Mouse (Mus musculus): ENCODE data around the gene Prkcq. TPM values are rescaled to one million over a fixed set of nuclear protein-coding genes. Genes with fewer than 3 reads are reported as not detected.

The Prkcq gene
- total RNA-seq, 2 experiments from 2014 or later = 48.8 to 53.9 TPM

- DNase-seq = no peak
Measured at GRCm38 (mm10) chr2:11219262-11219661, 47.4 kb downstream of the Prkcq start.

DNA sequence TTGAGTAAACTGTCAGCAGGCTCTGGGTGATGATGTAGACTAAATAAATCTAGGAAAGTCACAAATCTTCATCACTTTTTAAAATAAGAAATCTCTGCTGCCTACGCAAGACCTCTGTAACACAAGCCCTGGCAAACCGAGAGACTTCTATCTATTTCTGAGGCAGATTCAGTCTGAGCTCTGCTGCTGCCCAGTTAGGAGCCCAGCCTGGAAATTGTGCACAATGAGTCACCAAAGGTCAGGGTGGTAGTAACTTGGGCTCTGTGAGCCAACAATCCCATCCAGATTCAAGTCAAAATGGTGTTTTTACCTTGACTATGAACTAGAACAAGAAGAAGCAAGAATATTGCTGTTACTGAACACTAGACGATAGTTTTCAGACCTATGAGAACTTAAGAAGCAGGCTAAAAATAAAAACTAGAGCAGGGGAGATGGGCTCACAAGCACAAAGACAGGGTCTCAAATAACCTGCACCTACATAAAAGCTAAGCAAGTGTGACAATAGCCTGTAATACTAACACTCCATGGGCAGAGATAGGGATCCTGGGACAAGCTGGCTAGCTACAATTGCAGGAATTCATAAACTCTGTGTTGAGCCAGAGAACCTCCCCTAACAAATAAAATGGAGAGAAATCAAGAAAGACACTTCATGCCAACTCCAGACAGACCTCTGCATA, 53.0 kb downstream of the Prkcq start:
- DNase-seq = no peak

- no peak for DNase-seq
Measured at GRCm38 (mm10) chr2:11225485-11225876, 53.6 kb downstream of the Prkcq start.

- DNase-seq = no peak
Measured at GRCm38 (mm10) chr2:11226555-11226954, 54.6 kb downstream of the Prkcq start.

DNA sequence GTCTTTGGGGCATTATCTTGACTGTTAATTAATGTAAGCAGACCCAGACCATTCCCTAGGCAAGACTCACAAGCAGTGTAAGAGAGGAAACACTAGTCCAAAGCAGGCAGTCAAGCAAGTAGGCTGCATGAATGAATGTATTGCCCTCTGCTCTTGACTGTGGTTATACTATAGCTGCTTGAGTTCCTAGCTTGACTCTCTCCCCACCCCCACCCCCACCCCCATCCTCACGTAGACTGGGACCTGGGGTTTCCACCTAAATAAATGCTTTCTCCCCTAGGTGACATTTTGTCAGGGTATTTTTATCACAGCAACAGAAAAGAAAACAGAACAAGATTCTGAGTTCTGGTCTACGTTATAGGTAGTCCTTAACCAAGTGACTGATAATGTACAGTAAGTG, 57.2 kb downstream of the Prkcq start:
- no peak for DNase-seq

GRCm38 (mm10) chr2:11231118-11231517, 59.2 kb downstream of the Prkcq start:
- no peak for DNase-seq

DNA sequence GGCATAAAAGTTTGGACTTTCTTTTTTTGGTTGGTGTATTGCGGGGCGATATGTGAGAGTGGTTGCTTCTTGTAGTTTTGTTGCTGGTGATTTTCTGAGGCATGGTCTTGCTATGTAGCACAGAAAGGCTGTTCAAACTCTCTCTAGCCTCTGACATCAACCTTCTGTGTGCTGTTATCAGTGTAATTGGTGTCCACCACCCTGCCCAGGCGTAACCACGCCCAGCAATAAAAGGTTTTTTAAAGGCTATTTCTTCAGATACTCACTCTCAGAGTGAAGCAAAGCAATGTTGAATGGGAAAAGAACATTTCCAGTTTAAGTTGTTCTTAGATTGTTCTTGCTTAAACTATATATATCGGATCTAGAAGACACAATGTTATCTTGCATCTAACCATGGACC, 60.1 kb downstream of the Prkcq start:
- no peak for DNase-seq

DNA sequence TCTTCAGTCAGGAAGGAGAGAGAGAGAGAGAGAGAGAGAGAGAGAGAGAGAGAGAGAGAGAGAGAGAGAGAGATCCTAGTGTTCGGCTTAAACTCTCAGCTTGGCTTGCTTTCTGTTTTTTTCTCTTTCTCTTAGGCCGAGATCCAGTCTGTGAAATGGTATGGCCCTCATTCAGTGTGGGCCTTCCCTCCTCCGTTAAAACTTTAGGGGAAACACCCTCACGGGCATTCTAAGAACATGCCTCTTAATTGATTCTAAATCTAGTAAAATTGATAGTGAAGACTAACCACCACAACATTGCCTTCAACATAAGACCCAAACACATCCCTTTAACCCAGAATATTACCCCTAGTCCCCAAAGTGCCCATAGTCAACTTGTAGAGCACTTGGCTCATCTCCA, 66.3 kb downstream of the Prkcq start:
- no peak for DNase-seq

- DNase-seq = no peak
Measured at GRCm38 (mm10) chr2:11239523-11239922, 67.6 kb downstream of the Prkcq start.

DNA sequence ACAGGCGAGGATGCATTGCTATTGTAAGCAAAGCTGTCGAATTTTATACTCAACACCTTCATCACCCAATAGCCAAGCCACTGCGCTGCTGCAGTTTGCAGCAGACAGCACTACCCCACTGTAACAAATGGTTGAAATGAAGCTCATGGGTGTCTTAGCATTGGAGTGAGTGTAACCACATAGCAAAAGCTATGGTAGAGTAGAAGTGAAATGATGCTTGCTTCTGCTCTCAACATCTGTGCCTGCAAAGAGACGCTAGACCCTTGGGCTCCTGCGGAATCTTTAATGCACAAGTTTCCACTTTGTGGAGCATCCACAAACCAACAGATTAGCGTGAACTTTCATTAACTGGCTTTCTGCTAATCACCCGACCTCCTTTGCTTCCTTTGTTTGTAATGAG, 74.0 kb downstream of the Prkcq start:
- DNase-seq = no peak

DNA sequence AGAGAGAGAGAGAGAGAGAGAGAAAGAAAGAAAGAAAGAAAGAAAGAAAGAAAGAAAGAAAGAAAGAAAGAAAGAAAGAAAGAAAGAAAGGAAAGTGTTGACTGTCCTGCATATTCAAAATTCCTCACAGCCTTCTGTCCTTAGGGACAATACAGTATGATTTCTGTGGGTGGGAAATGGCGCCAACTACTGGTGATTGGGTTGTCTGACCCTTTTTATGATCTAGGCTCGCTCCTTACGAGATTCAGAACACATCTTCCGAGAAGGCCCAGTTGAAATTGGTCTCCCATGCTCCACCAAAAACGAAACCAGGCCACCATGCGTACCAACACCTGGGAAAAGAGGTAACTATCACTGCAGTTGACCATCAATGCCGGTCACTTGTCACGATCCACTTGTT, 82.0 kb downstream of the Prkcq start:
- DNase-seq = peak; percentile 50

GRCm38 (mm10) chr2:11254446-11254845, 82.5 kb downstream of the Prkcq start:
- DNase-seq = no peak

DNA sequence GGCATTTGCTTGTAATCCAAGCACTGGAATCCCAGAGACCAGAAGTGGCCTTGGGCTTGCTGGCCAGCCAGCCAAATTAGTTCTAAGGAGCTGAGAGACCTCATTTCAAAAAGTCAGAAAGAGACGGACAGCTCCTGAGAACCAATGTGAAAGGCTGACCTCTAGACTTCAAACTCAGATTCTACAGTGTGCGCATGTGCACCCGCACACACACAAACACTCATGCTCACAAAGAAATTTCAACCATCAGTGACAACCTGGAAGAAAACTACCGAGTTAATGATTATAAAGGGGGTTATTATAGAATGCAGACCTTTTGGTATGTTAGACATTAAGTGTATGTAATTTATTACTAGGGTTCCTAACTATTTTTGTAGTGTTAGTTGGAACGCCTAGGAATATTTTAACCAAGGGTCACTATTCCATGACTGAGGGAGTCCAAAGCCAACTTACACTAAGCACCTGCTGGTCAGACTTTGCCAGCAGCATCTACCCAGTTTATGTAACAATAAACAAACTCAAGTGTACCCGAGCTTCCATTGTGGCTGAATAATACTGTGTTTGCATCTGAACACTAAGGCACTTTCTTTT, 85.4 kb downstream of the Prkcq start:
- no peak for DNase-seq

DNA sequence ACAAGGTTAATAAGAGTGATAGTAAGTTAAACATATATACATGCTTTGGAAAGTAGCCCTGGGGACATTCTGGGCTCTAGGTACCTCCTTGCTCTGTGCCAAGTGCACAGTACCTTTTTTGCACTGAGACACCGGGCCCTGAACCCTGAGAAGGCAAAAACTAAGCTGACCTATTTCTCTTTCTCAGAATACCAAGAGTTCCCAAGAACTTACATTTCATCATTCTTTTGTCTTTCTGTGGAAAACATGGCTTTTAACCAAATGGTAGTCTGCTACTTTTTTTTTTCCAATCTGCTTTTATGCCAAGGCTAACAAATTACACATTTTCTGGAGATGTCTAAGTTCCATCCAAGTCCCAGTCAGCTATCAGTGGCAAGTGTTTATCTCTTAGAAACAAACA, 86.3 kb downstream of the Prkcq start:
- no peak for DNase-seq

GRCm38 (mm10) chr2:11259361-11259760, 87.5 kb downstream of the Prkcq start:
- no peak for DNase-seq

- DNase-seq = no peak
Measured at GRCm38 (mm10) chr2:11264836-11265235, 92.9 kb downstream of the Prkcq start.

GRCm38 (mm10) chr2:11265455-11265854, 93.5 kb downstream of the Prkcq start:
- DNase-seq = no peak

DNA sequence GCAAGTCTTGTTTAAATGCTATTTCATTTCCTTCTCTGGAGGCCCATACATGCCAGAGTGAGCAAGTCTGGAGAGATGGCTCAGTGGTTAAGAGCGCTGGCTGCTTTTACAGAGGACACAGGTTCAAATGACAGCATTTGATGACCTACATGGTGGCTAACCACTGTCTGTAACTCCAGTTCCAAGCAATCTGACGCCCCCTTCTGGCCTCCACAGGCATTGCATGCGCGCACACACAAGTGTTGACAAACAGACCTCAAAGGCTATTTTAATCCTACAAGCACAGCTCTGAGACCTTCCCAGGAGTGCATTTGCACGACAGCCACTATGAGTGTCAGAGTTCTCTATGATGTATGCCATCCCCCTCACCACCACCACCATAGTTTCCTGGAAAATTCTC, 94.4 kb downstream of the Prkcq start:
- peak; percentile 32 for DNase-seq

DNA sequence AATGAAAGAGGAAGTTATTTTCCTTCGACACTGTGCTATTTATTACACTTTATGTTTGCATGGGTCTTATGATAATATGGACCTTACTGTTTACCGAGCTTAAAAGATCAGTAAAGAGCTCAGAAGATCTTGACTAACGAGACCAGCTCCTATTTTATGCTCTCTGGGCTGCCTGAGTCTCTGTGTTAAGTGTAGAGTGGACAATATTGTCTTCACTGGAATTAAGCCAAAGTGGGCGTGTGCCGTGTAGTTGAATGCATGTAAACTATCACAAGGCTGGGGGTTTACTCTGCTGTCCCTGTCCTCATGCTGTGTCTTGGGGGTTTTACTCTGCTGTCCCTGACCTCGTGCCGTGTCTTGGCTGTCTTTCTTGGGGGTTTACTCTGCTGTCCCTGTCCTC, 107.1 kb downstream of the Prkcq start:
- no peak for DNase-seq

DNA sequence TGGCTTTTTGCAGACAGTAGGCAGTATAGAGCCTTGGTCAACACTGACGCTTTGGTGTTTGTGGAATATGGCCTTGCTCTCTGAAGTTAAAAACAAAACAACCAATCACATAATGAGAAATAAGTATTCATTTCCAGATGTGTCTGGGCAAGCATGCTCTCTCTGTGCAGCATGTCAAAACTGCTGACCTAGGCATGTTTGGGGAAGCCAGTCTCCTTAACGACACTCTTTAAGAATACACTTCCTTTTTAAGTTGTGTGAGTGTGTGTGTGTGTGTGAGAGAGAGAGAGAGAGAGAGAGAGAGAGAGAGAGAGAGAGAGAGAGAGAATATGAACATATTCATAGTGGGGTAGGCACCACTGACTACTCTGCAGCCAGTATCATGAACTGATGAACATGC, 108.3 kb downstream of the Prkcq start:
- DNase-seq = no peak

DNA sequence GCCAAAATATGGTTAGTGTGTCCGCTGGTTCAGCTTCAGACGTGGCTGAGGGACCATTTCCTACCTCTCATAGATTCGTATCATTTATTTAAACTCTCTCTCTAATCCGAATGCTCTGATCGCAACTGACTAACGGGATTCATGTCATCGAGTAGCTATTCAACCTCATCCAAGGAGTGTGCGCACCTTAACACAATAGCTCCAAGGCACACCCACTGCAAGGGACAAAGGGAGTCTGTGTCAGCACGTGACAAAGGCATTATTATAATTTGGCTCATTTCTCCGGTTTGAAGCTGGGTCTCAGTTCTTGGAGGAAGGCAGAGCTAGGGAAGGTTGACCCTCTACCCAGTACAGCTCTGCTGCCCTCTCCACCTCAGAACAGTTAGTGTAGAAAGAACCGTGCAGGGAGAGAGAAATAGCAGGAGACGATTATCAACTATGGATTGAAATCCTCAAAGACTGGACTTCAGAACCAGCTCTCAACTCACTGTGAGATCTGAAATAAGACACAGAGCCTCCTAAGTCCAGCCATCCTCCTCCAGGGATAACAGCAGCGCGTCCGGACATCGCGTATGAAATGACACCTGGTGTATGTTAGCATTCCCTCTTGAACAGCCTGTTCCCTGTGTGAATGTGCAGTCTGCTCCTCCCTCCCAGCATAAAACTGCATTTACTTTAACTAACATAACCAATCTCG, 116.1 kb downstream of the Prkcq start:
- no peak for DNase-seq

- peak; percentile 81 for DNase-seq
Measured at GRCm38 (mm10) chr2:11288531-11288846, 116.6 kb downstream of the Prkcq start.

DNA sequence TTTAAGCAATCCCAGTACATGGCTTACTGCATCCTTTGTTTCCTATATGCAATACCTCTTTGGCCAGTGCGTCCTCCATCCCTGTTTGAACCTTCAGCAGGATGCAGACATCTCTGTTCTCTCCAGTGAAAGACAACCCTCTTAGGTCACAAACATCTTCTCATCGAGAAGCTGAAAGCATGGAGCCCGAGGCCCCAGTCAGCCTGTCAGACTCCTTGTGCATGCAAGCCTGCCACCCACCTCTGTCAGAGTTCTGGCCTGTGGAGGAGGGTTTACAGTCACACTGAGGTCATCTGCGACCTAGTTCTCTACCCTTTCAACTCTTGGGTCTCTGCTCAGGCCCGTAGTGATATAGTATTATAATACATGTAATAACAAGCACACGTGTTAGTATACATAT, 119.0 kb downstream of the Prkcq start:
- DNase-seq = no peak
